Comparison of ENCODE assay signal across 18 mouse cellular contexts in the genomic region with DNA sequence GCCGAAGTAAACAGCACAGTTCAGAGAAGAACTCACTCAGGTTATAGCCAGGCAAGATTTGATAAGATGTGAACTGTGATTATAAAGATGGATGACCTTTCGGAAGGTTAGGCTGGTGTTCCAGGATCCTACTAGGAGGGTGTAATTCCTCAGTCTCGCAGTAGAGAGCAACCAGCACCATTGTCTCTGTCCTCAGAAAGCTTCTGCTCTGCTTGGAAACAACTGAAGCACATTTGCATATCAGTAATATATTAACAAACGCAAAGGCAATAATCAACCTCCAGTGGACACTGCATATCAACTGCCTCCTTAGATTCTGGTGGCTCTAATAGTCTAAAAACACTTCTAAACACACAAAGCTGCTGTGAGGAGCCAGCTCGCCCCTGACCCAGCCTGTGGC. TPM values are rescaled to one million over a fixed set of nuclear protein-coding genes. Genes with fewer than 3 reads are reported as not detected.
DNase-seq lines count a peak whose midpoint lies in the region; ATAC-seq and TF ChIP-seq lines count a peak whose summit lies in the region.
"Had no signal": no experiment of that assay in that cellular context is flagged by ENCODE, and none has a peak within 500 bp of the region (broad histone marks: within the 10 kb centered on the region; RNA-seq: fewer than 3 reads in every experiment).

No protein-coding gene starts in this region.

- H3K4me3 ChIP-seq in kidney, embryonic 16.5 days (ENCODE audit: low read length) = no peak overlapping the region
- no peak overlapping the region for H3K4me3 ChIP-seq in E14TG2a.4 (replicated peaks; ENCODE audit: low read length)
- H3K4me3 ChIP-seq in intestine, embryonic 16.5 days (ENCODE audit: low read length) = no peak overlapping the region
- H3K4me3 ChIP-seq: forebrain, embryonic 10.5 days; heart, embryonic 10.5 days; hindbrain, embryonic 15.5 days; lung, embryonic 15.5 days had no signal

- no peaks in the 10 kb centered on the region for H3K9me3 ChIP-seq in kidney, embryonic 16.5 days (ENCODE audit: low read length)
- no peaks in the 10 kb centered on the region for H3K9me3 ChIP-seq in E14TG2a.4 (ENCODE audit: low read length)
- no peaks in the 10 kb centered on the region for H3K9me3 ChIP-seq in intestine, embryonic 16.5 days (ENCODE audit: control insufficient read depth, low read length)
- H3K9me3 ChIP-seq: forebrain, embryonic 10.5 days; heart, embryonic 10.5 days; hindbrain, embryonic 15.5 days; lung, embryonic 15.5 days had no signal

- H3K27me3 ChIP-seq in kidney, embryonic 16.5 days (ENCODE audit: insufficient read depth, low read length) = no peaks in the 10 kb centered on the region
- H3K27me3 ChIP-seq in E14TG2a.4 (ENCODE audit: insufficient read depth, low read length) = no peaks in the 10 kb centered on the region
- no peaks in the 10 kb centered on the region for H3K27me3 ChIP-seq in intestine, embryonic 16.5 days (replicated peaks; ENCODE audit: control insufficient read depth, insufficient read depth, low read length)
- H3K27me3 ChIP-seq: hindbrain, embryonic 15.5 days; lung, embryonic 15.5 days had no signal

- no peak for ATAC-seq in kidney, embryonic 16.5 days (ENCODE audit: low FRiP score, low TSS enrichment)
- peak; percentile 67 for ATAC-seq in intestine, embryonic 16.5 days
- ATAC-seq in megakaryocyte, adult 5-6 weeks (ENCODE audit: poor library complexity, severe bottlenecking) = peak; percentile 20; the same call in 1 of the 2 replicates

- TF ChIP-seq CTCF in E14TG2a.4 (conservative IDR thresholded peaks at IDR 0.05; ENCODE audit: low read length) = 0 out of 2 replicates have a peak, but pooled peaks have one; percentile 7

- H3K9ac ChIP-seq in kidney, embryonic 16.5 days (replicated peaks; ENCODE audit: low read length) = no peak overlapping the region
- no peak overlapping the region for H3K9ac ChIP-seq in intestine, embryonic 16.5 days (ENCODE audit: low read depth, low read length)
- H3K9ac ChIP-seq: hindbrain, embryonic 15.5 days; lung, embryonic 15.5 days had no signal

- H3K27ac ChIP-seq in kidney, embryonic 16.5 days (ENCODE audit: low read length) = no peak overlapping the region
- peak overlapping the region; percentile 51 for H3K27ac ChIP-seq in intestine, embryonic 16.5 days (ENCODE audit: low read length)
- H3K27ac ChIP-seq: forebrain, embryonic 10.5 days; heart, embryonic 10.5 days; hindbrain, embryonic 15.5 days; lung, embryonic 15.5 days had no signal

- no peak overlapping the region for H3K4me2 ChIP-seq in kidney, embryonic 16.5 days (replicated peaks; ENCODE audit: low read depth, low read length)
- no peak overlapping the region for H3K4me2 ChIP-seq in intestine, embryonic 16.5 days (ENCODE audit: low read depth, low read length)
- H3K4me2 ChIP-seq: hindbrain, embryonic 15.5 days; lung, embryonic 15.5 days had no signal

- peak; percentile 38 for DNase-seq in kidney, adult 18-20 months
- DNase-seq in frontal cortex, adult 2 months (ENCODE audit: extremely low spot score in 1 of 2, low spot score in 1 of 2) = no peak
- no peak for DNase-seq in urinary bladder, postnatal 4 days (ENCODE audit: low spot score in 2 of 2)
- DNase-seq in right cerebral cortex, postnatal 14 days = no peak
- DNase-seq: cerebellum, postnatal 10 days; gastrocnemius, postnatal 14 days; layer of hippocampus, postnatal 36 days; right cerebral cortex, adult 18-20 months; spleen, adult 18-20 months had no signal

- 67% methylated on average over 5 of the region's 5 CpGs for WGBS in kidney, embryonic 16.5 days
- 67% methylated on average over 5 of the region's 5 CpGs for WGBS in intestine, embryonic 16.5 days

- peaks cover 15% of the 10 kb centered on the region for H3K4me1 ChIP-seq in kidney, embryonic 16.5 days (ENCODE audit: insufficient read depth, low read length)
- H3K4me1 ChIP-seq in E14TG2a.4 (replicated peaks; ENCODE audit: low read depth, low read length) = peaks cover 6% of the 10 kb centered on the region; the same call in 1 of the 2 replicates
- peaks cover 21% of the 10 kb centered on the region for H3K4me1 ChIP-seq in intestine, embryonic 16.5 days (ENCODE audit: control insufficient read depth, insufficient read depth, low read length)
- H3K4me1 ChIP-seq: hindbrain, embryonic 15.5 days had no signal

- H3K36me3 ChIP-seq in kidney, embryonic 16.5 days (ENCODE audit: insufficient read depth, low read length) = no peaks in the 10 kb centered on the region
- H3K36me3 ChIP-seq in E14TG2a.4 (ENCODE audit: insufficient read depth, low read length) = no peaks in the 10 kb centered on the region
- no peaks in the 10 kb centered on the region for H3K36me3 ChIP-seq in intestine, embryonic 16.5 days (ENCODE audit: control insufficient read depth, insufficient read depth, low read length)
- H3K36me3 ChIP-seq: heart, embryonic 10.5 days; hindbrain, embryonic 15.5 days; lung, embryonic 15.5 days had no signal

RNA-seq across cellular contexts. Expression of a gene that starts 47.8 kb away (rescaled TPM):
- 8.4 and 9.2 TPM in 2 replicates for polyA plus RNA-seq in kidney, embryonic 16.5 days (2015; fragmentation: Nextera tagmentation; extraction: Ambion mirVana)
- polyA plus RNA-seq in intestine, embryonic 16.5 days (2015; fragmentation: Nextera tagmentation; extraction: Ambion mirVana) = 4.3 and 4.8 TPM in 2 replicates
- 22.3 and 25.1 TPM in 2 replicates for total RNA-seq in megakaryocyte, adult 5-6 weeks (2015)
- 33.0 and 43.3 TPM in 2 replicates for total RNA-seq in megakaryocyte, adult 5-6 weeks (2017)
- 1.6 and 2.4 TPM in 2 replicates for polyA plus RNA-seq in frontal cortex, adult 2 months (2012; rRNA removed)
- total RNA-seq: ES-E14 had no signal

RNA-seq across cellular contexts. Expression of a gene that starts 48.5 kb away (rescaled TPM):
- polyA plus RNA-seq in kidney, embryonic 16.5 days (2015; fragmentation: Nextera tagmentation; extraction: Ambion mirVana) = 28.0 and 32.8 TPM in 2 replicates
- polyA plus RNA-seq in intestine, embryonic 16.5 days (2015; fragmentation: Nextera tagmentation; extraction: Ambion mirVana) = 16.2 and 18.7 TPM in 2 replicates
- total RNA-seq in megakaryocyte, adult 5-6 weeks (2015) = 54.5 and 60.9 TPM in 2 replicates
- 9.5 and 21.8 TPM in 2 replicates for total RNA-seq in megakaryocyte, adult 5-6 weeks (2017)
- 22.6 and 23.8 TPM in 2 replicates for polyA plus RNA-seq in frontal cortex, adult 2 months (2012; rRNA removed)
